Mouse (Mus musculus) kidney, adult 2 months (tissue): ENCODE measurements at regions not wholly inside any gene's neighbourhood (a gene's known extent, or its start where the extent isn't known, plus 50 kb on each side); places are given as distances from the start of the nearest gene placed in this dataset.

Source experiments
- DNase-seq: peaks from one replicate; pipeline ENCODE4 v3.0.0; 2021
- H3K27ac ChIP-seq: fragments of 200-500 bp; 2 replicates; pipeline ENCODE4 v1.5.1; 2012; ENCODE audit warnings: low read depth, low read length, control low read depth, inconsistent platforms; ENCODE audit not compliant: insufficient read depth
- H3K27me3 ChIP-seq: fragments of 200-500 bp; replicated peaks from 2 replicates; pipeline ENCODE4 v1.6.1; 2012; ENCODE audit warnings: mild to moderate bottlenecking, moderate library complexity, low read length, inconsistent platforms; ENCODE audit not compliant: control insufficient read depth, insufficient read depth
- H3K36me3 ChIP-seq: fragments of 200-500 bp; 2 replicates; pipeline ENCODE4 v1.6.1; 2012; ENCODE audit warnings: mild to moderate bottlenecking, moderate library complexity, low read length, inconsistent platforms; ENCODE audit not compliant: control insufficient read depth, insufficient read depth
- H3K4me1 ChIP-seq: fragments of 200-500 bp; 2 replicates; pipeline ENCODE4 v1.6.1; 2011; ENCODE audit warnings: low read length; ENCODE audit not compliant: control insufficient read depth, insufficient read depth
- H3K4me3 ChIP-seq: fragments of 200-500 bp; 2 replicates; pipeline ENCODE4 v1.5.1; 2011; ENCODE audit warnings: mild to moderate bottlenecking, low read depth, low read length, control low read depth; ENCODE audit not compliant: insufficient read depth
- CTCF ChIP-seq: fragments of 200-500 bp; conservative IDR thresholded peaks from 2 replicates; pipeline ENCODE4 v1.5.1; 2011; ENCODE audit warnings: low read depth, mild to moderate bottlenecking, control low read depth, low read length, moderate library complexity, mixed read lengths; ENCODE audit not compliant: insufficient read depth, insufficient read length
- POLR2A ChIP-seq: fragments of 200-500 bp; IDR thresholded peaks from one replicate; pipeline ENCODE4 v1.6.1; 2011; ENCODE audit warnings: low read depth, low read length, control low read depth
- WGBS: fragments of 180-500 bp; shearing (Covaris S2); methylation state at CpG from one replicate; pipeline ENCODE4 v1.1.7; 2018; 5-methylcytosine and 5-hydroxymethylcytosine counted together

DNA sequence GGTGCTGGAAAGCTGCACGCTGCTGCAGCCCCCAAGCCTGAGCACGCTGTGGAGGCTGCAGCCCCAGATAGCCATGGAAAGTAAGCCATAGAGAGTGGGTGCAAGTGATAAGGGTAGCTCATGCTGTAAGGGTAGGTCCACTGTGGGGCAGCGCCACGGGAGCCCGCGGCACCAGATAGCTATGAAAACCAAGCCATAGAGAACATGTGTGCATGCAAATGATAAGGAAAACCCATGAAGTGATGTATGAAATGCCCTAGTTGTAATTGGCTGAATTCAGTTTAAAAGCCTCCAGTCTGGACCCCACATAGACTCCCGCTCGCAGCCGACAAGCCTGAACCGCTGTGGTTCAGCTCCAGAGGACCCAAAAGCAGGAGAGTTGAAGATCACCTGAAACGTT lies 58.8 kb upstream of the L3mbtl3 start:
- TF ChIP-seq CTCF, result no peak
- H3K4me3 ChIP-seq, result no peak overlapping the region
- no peaks in the 10 kb centered on the region for H3K4me1 ChIP-seq
- H3K27ac ChIP-seq, result no peak overlapping the region
- H3K27me3 ChIP-seq, result no peaks in the 10 kb centered on the region
- 93% methylated on average over 11 of the region's 11 CpGs for WGBS
- H3K36me3 ChIP-seq, result no peaks in the 10 kb centered on the region
- no peak for DNase-seq

- no peaks in the 10 kb centered on the region; the same call in 1 of the 2 replicates for H3K4me1 ChIP-seq
- H3K36me3 ChIP-seq, result no peaks in the 10 kb centered on the region
- H3K4me3 ChIP-seq, result no peak overlapping the region
- no peaks in the 10 kb centered on the region for H3K27me3 ChIP-seq
- TF ChIP-seq CTCF (no peak), POLR2A (no peak)
- no peak overlapping the region for H3K27ac ChIP-seq
- peak; percentile 60 for DNase-seq
- 78% methylated on average over 1 of the region's 1 CpGs for WGBS
Measured at GRCm38 (mm10) chr10:26440720-26441119, 64.9 kb upstream of the L3mbtl3 start.

- no peak overlapping the region for H3K4me3 ChIP-seq
- peaks cover 2% of the 10 kb centered on the region; the same call in 1 of the 2 replicates for H3K4me1 ChIP-seq
- H3K27me3 ChIP-seq, result no peaks in the 10 kb centered on the region
- H3K36me3 ChIP-seq, result no peaks in the 10 kb centered on the region
- DNase-seq, result peak; percentile 61
- WGBS, result 50% methylated on average over 4 of the region's 4 CpGs
- TF ChIP-seq POLR2A (no peak), CTCF (no peak)
- no peak overlapping the region for H3K27ac ChIP-seq
Measured at GRCm38 (mm10) chr10:26484311-26484710, 108.5 kb upstream of the L3mbtl3 start.

DNA sequence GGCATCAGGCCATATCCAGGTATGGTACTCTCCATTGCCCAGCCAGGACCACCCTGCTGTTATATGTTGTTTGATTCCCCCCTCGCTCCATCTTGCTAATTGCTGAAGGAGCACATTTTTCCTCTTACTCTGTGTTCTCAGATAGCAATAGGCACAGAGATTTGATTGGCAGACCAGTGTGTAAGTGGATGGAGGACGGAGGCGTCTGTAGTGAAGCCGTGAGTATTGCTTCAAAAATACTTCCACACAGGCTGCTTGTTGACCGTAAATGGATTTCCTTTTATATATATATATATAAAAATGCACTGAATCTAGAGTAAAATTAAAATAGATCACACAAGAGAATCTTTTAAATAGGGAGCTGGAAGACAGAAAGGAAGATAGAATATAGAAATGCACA lies 115.6 kb upstream of the L3mbtl3 start:
- no peak for DNase-seq
- WGBS, result 89% methylated on average over 5 of the region's 5 CpGs
- TF ChIP-seq POLR2A (no peak), CTCF (no peak)
- Histone ChIP-seq H3K27ac (no peak overlapping the region), H3K4me1 (no peaks in the 10 kb centered on the region), H3K36me3 (no peaks in the 10 kb centered on the region), H3K4me3 (no peak overlapping the region), H3K27me3 (no peaks in the 10 kb centered on the region)

GRCm38 (mm10) chr10:26492146-26492545 lies 116.4 kb upstream of the L3mbtl3 start:
- Histone ChIP-seq H3K27ac (no peak overlapping the region), H3K4me1 (no peaks in the 10 kb centered on the region), H3K36me3 (no peaks in the 10 kb centered on the region), H3K27me3 (no peaks in the 10 kb centered on the region), H3K4me3 (no peak overlapping the region)
- DNase-seq, result no peak
- no peak for TF ChIP-seq POLR2A
- TF ChIP-seq CTCF, result no peak
- WGBS, result 72% methylated on average over 11 of the region's 11 CpGs

DNA sequence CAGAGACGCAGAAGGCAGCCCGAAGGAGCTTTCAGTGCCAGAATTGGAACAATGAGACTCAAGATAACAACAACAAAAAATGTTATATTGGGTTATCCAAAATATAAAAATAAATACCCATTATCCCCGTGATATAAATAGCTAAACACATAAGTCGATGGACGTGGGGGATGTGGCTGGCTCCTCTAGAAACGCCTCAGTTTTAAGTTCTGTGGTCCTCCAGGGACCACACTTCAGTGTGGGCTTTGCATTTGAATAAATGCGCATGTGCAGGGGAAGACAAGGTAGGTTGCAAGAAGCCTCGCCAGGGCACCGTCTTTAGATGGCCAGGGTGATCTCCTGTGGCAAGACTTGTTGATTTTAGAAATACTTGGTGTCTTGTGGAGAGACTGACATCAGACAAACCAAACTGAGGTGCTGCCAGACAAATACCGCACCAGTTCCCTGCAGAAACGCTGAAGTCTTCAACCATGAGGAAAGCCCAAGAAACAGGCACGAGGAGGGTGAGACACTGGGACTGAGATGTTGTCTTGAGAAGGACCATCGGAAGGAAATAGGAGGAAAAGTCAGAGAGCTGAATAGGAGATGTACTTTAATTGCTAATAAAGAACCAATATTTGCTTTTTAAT lies 117.2 kb upstream of the L3mbtl3 start:
- TF ChIP-seq POLR2A, result no peak
- TF ChIP-seq CTCF, result no peak
- H3K4me1 ChIP-seq, result no peaks in the 10 kb centered on the region
- H3K27ac ChIP-seq, result no peak overlapping the region
- no peak overlapping the region for H3K4me3 ChIP-seq
- no peak for DNase-seq
- no peaks in the 10 kb centered on the region for H3K27me3 ChIP-seq
- no peaks in the 10 kb centered on the region for H3K36me3 ChIP-seq
- WGBS, result 78% methylated on average over 13 of the region's 13 CpGs

GRCm38 (mm10) chr10:26493801-26494200 lies 118.0 kb upstream of the L3mbtl3 start:
- Histone ChIP-seq H3K27ac (no peak overlapping the region), H3K4me1 (no peaks in the 10 kb centered on the region), H3K4me3 (no peak overlapping the region), H3K27me3 (no peaks in the 10 kb centered on the region), H3K36me3 (no peaks in the 10 kb centered on the region)
- TF ChIP-seq POLR2A (no peak), CTCF (no peak)
- no peak for DNase-seq
- 86% methylated on average over 2 of the region's 2 CpGs for WGBS
